Mouse (Mus musculus) small intestine, adult 2 months (tissue): Measurements from ENCODE around the gene 1700029I15Rik.

ENCODE experiments used
- CTCF ChIP-seq: fragments of 200-500 bp; IDR thresholded peaks from 2 replicates; pipeline ENCODE4 v1.5.1; 2012; ENCODE audit warnings: low read depth, mild to moderate bottlenecking, control low read depth, inconsistent platforms, low read length, moderate library complexity, mixed read lengths; ENCODE audit not compliant: insufficient replicate concordance, insufficient read length; ENCODE audit errors: extremely low read depth
- POLR2A ChIP-seq: fragments of 200-500 bp; IDR thresholded peaks from 2 replicates; pipeline ENCODE4 v1.6.1; 2012; ENCODE audit warnings: low read depth, mild to moderate bottlenecking, control low read depth, inconsistent platforms, low read length, moderate library complexity

- TF ChIP-seq CTCF (no peak), POLR2A (no peak)
Measured at GRCm38 (mm10) chr2:92381161-92381560, 1.2 kb upstream of the 1700029I15Rik start.
